Mouse (Mus musculus): ENCODE measurements around the gene Cel.

GRCm38 (mm10) chr2:28549157-28549556, 14.0 kb downstream of the Cel start:
- TF ChIP-seq EP300 (IDR thresholded peaks at IDR 0.05; ENCODE audit: low read depth) (no peak), CTCF (IDR thresholded peaks at IDR 0.05; ENCODE audit: low read depth) (no peak)
